Mouse (Mus musculus) neutrophil, adult 5-6 weeks (primary cell): Measurements from ENCODE around the gene Maco1. TPM values are rescaled to one million over a fixed set of nuclear protein-coding genes. Genes with fewer than 3 reads are reported as not detected.
"Not testable (repeated sequence)": the region's sequence is repeated elsewhere in the genome, so short reads cannot be mapped to it uniquely, and the experiment has no call there.

Source experiments
- ATAC-seq: fragments of 151-379, 151-347 bp; 2 replicates; pipeline ENCODE4 v1.8.0; 2017; ENCODE audit warnings: mild to moderate bottlenecking, moderate TSS enrichment; ENCODE audit not compliant: insufficient number of reproducible peaks, poor library complexity, low FRiP score, severe bottlenecking; ENCODE audit errors: extremely low read depth
- total RNA-seq: library from RNA; stranded (forward); fragments of 200-1000 nt; gene quantifications from 2 replicates; pipeline ENCODE4 v1.2.3, GENCODE M21; 2017

The Maco1 gene
- total RNA-seq, 1 experiment from 2014 or later: 42.2 TPM

- no peak for ATAC-seq
Observed at GRCm38 (mm10) chr4:134827806-134828205, 25.3 kb downstream of the Maco1 start.

GRCm38 (mm10) chr4:134826348-134826747 is 26.8 kb downstream of the Maco1 start:
- no peak for ATAC-seq

GRCm38 (mm10) chr4:134825864-134826263 is 27.3 kb downstream of the Maco1 start:
- ATAC-seq: not testable (repeated sequence)

GRCm38 (mm10) chr4:134823560-134823959 is 29.6 kb downstream of the Maco1 start:
- ATAC-seq: no peak

GRCm38 (mm10) chr4:134821061-134821460 is 32.1 kb downstream of the Maco1 start:
- no peak for ATAC-seq

GRCm38 (mm10) chr4:134817706-134818105 is 35.4 kb downstream of the Maco1 start:
- ATAC-seq: no peak

GRCm38 (mm10) chr4:134814229-134814571 is 38.9 kb downstream of the Maco1 start:
- no peak for ATAC-seq

GRCm38 (mm10) chr4:134813406-134814228 is 39.5 kb downstream of the Maco1 start:
- ATAC-seq: no peak

GRCm38 (mm10) chr4:134804765-134805164 is 48.4 kb downstream of the Maco1 start:
- ATAC-seq: no peak

GRCm38 (mm10) chr4:134802765-134803164 is 50.4 kb downstream of the Maco1 start:
- no peak for ATAC-seq

GRCm38 (mm10) chr4:134802155-134802554 is 51.0 kb downstream of the Maco1 start:
- no peak for ATAC-seq

GRCm38 (mm10) chr4:134800693-134801092 is 52.5 kb downstream of the Maco1 start:
- ATAC-seq: no peak

- no peak for ATAC-seq
Observed at GRCm38 (mm10) chr4:134800098-134800497, 53.0 kb downstream of the Maco1 start.

- ATAC-seq: peak; percentile 81
Observed at GRCm38 (mm10) chr4:134799272-134799671, 53.9 kb downstream of the Maco1 start.

GRCm38 (mm10) chr4:134798861-134799260 is 54.3 kb downstream of the Maco1 start:
- ATAC-seq: no peak

GRCm38 (mm10) chr4:134797621-134798020 is 55.5 kb downstream of the Maco1 start:
- no peak for ATAC-seq

- ATAC-seq: no peak
Observed at GRCm38 (mm10) chr4:134796581-134797361, 56.4 kb downstream of the Maco1 start.

- no peak for ATAC-seq
Observed at GRCm38 (mm10) chr4:134795819-134796485, 57.2 kb downstream of the Maco1 start.

GRCm38 (mm10) chr4:134794959-134795358 is 58.2 kb downstream of the Maco1 start:
- ATAC-seq: not testable (repeated sequence)
